Mouse (Mus musculus): ENCODE measurements around the gene Dpep1. TPM values are rescaled to one million over a fixed set of nuclear protein-coding genes. Genes with fewer than 3 reads are reported as not detected.

Dpep1 gene
- polyA plus RNA-seq, 1 experiment from 2014 or later = 1.7 TPM

GRCm38 (mm10) chr8:123247748-123248147 is 61.7 kb downstream of the Dpep1 start:
- no peak overlapping the region for H3K9ac ChIP-seq (replicated peaks; ENCODE audit: low read depth, low read length)
- 97% methylated on average over 6 of the region's 6 CpGs for WGBS
- H3K9me3 ChIP-seq (ENCODE audit: control insufficient read depth, low read depth, low read length) = no peaks in the 10 kb centered on the region
- no peak for ATAC-seq (ENCODE audit: insufficient number of reproducible peaks, insufficient read depth, low FRiP score, low read depth)
- no peaks in the 10 kb centered on the region for H3K27me3 ChIP-seq (ENCODE audit: control insufficient read depth, insufficient read depth, low read length)
- H3K4me2 ChIP-seq (replicated peaks; ENCODE audit: low read depth, low read length) = no peak overlapping the region
- peaks cover 69% of the 10 kb centered on the region for H3K36me3 ChIP-seq (ENCODE audit: control insufficient read depth, insufficient read depth, low read length)
- H3K4me3 ChIP-seq (ENCODE audit: low read depth, low read length) = no peak overlapping the region
- H3K27ac ChIP-seq (ENCODE audit: low read length) = no peak overlapping the region
- no peaks in the 10 kb centered on the region for H3K4me1 ChIP-seq (ENCODE audit: control insufficient read depth, insufficient read depth, low read length)

DNA sequence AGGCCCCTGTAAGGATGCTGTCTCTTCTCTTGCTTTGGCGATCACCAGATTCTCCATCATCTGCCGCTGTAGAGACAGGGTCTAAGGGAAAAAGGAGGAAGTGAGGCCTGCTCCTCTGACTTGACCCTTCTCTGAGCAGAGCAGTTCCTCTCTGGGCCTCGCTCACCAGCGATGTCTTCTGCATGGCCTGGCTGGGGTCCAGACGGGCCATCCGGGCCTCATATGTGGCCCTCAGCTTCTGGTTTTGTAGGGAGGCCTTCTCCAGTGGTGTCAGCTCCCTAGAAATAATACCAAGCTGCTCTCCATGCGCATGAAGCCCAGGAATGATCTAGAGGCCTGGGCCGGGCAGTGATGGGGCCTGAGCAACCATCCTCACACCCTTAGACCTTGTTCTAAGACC is 62.6 kb downstream of the Dpep1 start:
- ATAC-seq (ENCODE audit: insufficient number of reproducible peaks, insufficient read depth, low FRiP score, low read depth) = no peak
- WGBS = 94% methylated on average over 8 of the region's 8 CpGs
- Histone ChIP-seq H3K9me3 (ENCODE audit: control insufficient read depth, low read depth, low read length) (no peaks in the 10 kb centered on the region), H3K27ac (ENCODE audit: low read length) (no peak overlapping the region), H3K36me3 (ENCODE audit: control insufficient read depth, insufficient read depth, low read length) (peaks cover 65% of the 10 kb centered on the region), H3K9ac (replicated peaks; ENCODE audit: low read depth, low read length) (no peak overlapping the region), H3K27me3 (ENCODE audit: control insufficient read depth, insufficient read depth, low read length) (no peaks in the 10 kb centered on the region), H3K4me1 (ENCODE audit: control insufficient read depth, insufficient read depth, low read length) (peaks cover 5% of the 10 kb centered on the region; the same call in 1 of the 2 replicates), H3K4me3 (ENCODE audit: low read depth, low read length) (no peak overlapping the region), H3K4me2 (replicated peaks; ENCODE audit: low read depth, low read length) (no peak overlapping the region)

DNA sequence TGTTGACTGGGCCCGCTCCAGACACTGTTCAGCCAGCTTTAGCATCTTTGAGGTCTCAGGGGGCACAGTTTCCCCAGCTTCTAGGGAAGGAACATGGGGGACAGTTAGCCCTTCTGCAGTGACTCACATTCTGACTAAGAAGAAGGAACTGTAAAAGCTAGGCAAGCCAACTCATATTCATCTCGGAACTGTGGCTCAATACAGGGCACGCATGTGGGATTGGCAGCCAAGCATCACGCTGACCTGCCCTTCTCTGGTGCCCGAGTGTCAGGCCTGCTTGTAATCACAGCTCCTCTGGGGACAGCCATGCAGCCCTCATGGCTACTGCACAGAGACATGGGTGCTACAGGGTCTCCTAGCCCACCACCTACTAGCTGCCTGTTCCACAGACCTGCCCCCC is 64.9 kb downstream of the Dpep1 start:
- Histone ChIP-seq H3K9ac (replicated peaks; ENCODE audit: low read depth, low read length) (no peak overlapping the region), H3K36me3 (ENCODE audit: control insufficient read depth, insufficient read depth, low read length) (peaks cover 47% of the 10 kb centered on the region), H3K4me2 (replicated peaks; ENCODE audit: low read depth, low read length) (no peak overlapping the region), H3K9me3 (ENCODE audit: control insufficient read depth, low read depth, low read length) (no peaks in the 10 kb centered on the region), H3K27ac (ENCODE audit: low read length) (no peak overlapping the region), H3K4me1 (ENCODE audit: control insufficient read depth, insufficient read depth, low read length) (peaks cover 11% of the 10 kb centered on the region; the same call in 1 of the 2 replicates), H3K27me3 (ENCODE audit: control insufficient read depth, insufficient read depth, low read length) (no peaks in the 10 kb centered on the region), H3K4me3 (ENCODE audit: low read depth, low read length) (no peak overlapping the region)
- ATAC-seq (ENCODE audit: insufficient number of reproducible peaks, insufficient read depth, low FRiP score, low read depth) = no peak
- 94% methylated on average over 5 of the region's 5 CpGs for WGBS

Other genes starting within 250 kb of the Dpep1 start
- gene Ankrd11, start 144.0 kb upstream of the Dpep1 start, polyA plus RNA-seq (2014; fragmentation: Nextera tagmentation; extraction: Ambion mirVana) = 52.5 and 55.5 TPM in 2 replicates
- 47.6 and 54.3 TPM in 2 replicates for gene Spg7, start 123.3 kb upstream of the Dpep1 start, polyA plus RNA-seq (2014; fragmentation: Nextera tagmentation; extraction: Ambion mirVana)
- 1,772 and 1,775 TPM in 2 replicates for gene Rpl13, start 83.9 kb upstream of the Dpep1 start, polyA plus RNA-seq (2014; fragmentation: Nextera tagmentation; extraction: Ambion mirVana)
- 0.56 and 1.2 TPM in 2 replicates for gene Cpne7, start 68.9 kb upstream of the Dpep1 start, polyA plus RNA-seq (2014; fragmentation: Nextera tagmentation; extraction: Ambion mirVana)
- gene Sult5a1, start 27.9 kb upstream of the Dpep1 start, polyA plus RNA-seq (2014; fragmentation: Nextera tagmentation; extraction: Ambion mirVana) = 20.4 and 23.9 TPM in 2 replicates
- 90.6 and 106 TPM in 2 replicates for gene Chmp1a, start 26.5 kb downstream of the Dpep1 start, polyA plus RNA-seq (2014; fragmentation: Nextera tagmentation; extraction: Ambion mirVana)
- gene Spata33, start 26.6 kb downstream of the Dpep1 start, polyA plus RNA-seq (2014; fragmentation: Nextera tagmentation; extraction: Ambion mirVana) = 4.1 and 5.7 TPM in 2 replicates
- 36.3 and 37.5 TPM in 2 replicates for gene Cdk10, start 38.6 kb downstream of the Dpep1 start, polyA plus RNA-seq (2014; fragmentation: Nextera tagmentation; extraction: Ambion mirVana)
- gene Spata2l, start 50.0 kb downstream of the Dpep1 start, polyA plus RNA-seq (2014; fragmentation: Nextera tagmentation; extraction: Ambion mirVana) = 4.1 and 4.7 TPM in 2 replicates
- gene Zfp276, start 68.0 kb downstream of the Dpep1 start, polyA plus RNA-seq (2014; fragmentation: Nextera tagmentation; extraction: Ambion mirVana) = 21.8 and 23.2 TPM in 2 replicates
- gene Vps9d1, start 68.1 kb downstream of the Dpep1 start, polyA plus RNA-seq (2014; fragmentation: Nextera tagmentation; extraction: Ambion mirVana) = 26.5 and 29.7 TPM in 2 replicates
- gene Fanca, start 132.3 kb downstream of the Dpep1 start, polyA plus RNA-seq (2014; fragmentation: Nextera tagmentation; extraction: Ambion mirVana) = 29.4 and 33.6 TPM in 2 replicates
- gene Spire2, start 146.5 kb downstream of the Dpep1 start, polyA plus RNA-seq (2014; fragmentation: Nextera tagmentation; extraction: Ambion mirVana) = 2.2 and 3.1 TPM in 2 replicates
- 161 and 177 TPM in 2 replicates for gene Tcf25, start 187.5 kb downstream of the Dpep1 start, polyA plus RNA-seq (2014; fragmentation: Nextera tagmentation; extraction: Ambion mirVana)
- gene Mc1r, start 220.9 kb downstream of the Dpep1 start, polyA plus RNA-seq (2014; fragmentation: Nextera tagmentation; extraction: Ambion mirVana) = 0.10 TPM in 1 of 2 replicates, not detected in the other
- 83.3 and 89.6 TPM in 2 replicates for gene Tubb3, start 225.2 kb downstream of the Dpep1 start, polyA plus RNA-seq (2014; fragmentation: Nextera tagmentation; extraction: Ambion mirVana)
- gene Def8, start 237.3 kb downstream of the Dpep1 start, polyA plus RNA-seq (2014; fragmentation: Nextera tagmentation; extraction: Ambion mirVana) = 30.2 and 30.9 TPM in 2 replicates

Data from stomach, embryonic 14.5 days (tissue).